Mouse (Mus musculus) common myeloid progenitor, adult 5-6 weeks (primary cell): ENCODE measurements around the gene Atg9b. TPM values are rescaled to one million over a fixed set of nuclear protein-coding genes. Genes with fewer than 3 reads are reported as not detected.

Experiments used
- total RNA-seq: library from RNA; stranded (forward); fragments of 200-1000, 187-1606 nt; gene quantifications from 2 replicates; pipeline ENCODE4 v1.2.3, GENCODE M21; 2017

Gene Atg9b
- total RNA-seq, 1 experiment from 2014 or later: 0.78 TPM

Other genes starting within 250 kb of the Atg9b start
- gene Nupl2, start 227.2 kb downstream of the Atg9b start, total RNA-seq: 7.1 and 8.2 TPM in 2 replicates
- 0.41 and 0.49 TPM in 2 replicates for gene Kcnh2, start 40.5 kb downstream of the Atg9b start, total RNA-seq
- 0.05 TPM in 1 of 2 replicates, not detected in the other for gene Nos3, start 27.3 kb downstream of the Atg9b start, total RNA-seq
- 11.5 and 32.2 TPM in 2 replicates for gene Abcb8, start 1.5 kb upstream of the Atg9b start, total RNA-seq
- not detected in 2 replicates for gene Asic3, start 21.2 kb upstream of the Atg9b start, total RNA-seq
- 13.9 and 14.3 TPM in 2 replicates for gene Cdk5, start 31.4 kb upstream of the Atg9b start, total RNA-seq
- gene Slc4a2, start 31.7 kb upstream of the Atg9b start, total RNA-seq: 18.9 and 35.9 TPM in 2 replicates
- 19.0 and 30.9 TPM in 2 replicates for gene Fastk, start 53.1 kb upstream of the Atg9b start, total RNA-seq
- 9.1 and 9.5 TPM in 2 replicates for gene Tmub1, start 55.7 kb upstream of the Atg9b start, total RNA-seq
- gene Agap3, start 60.0 kb upstream of the Atg9b start, total RNA-seq: 23.6 and 35.8 TPM in 2 replicates
- gene Gbx1, start 135.1 kb upstream of the Atg9b start, total RNA-seq: not detected in 2 replicates
- 0.69 TPM in 1 of 2 replicates, not detected in the other for gene Asb10, start 148.8 kb upstream of the Atg9b start, total RNA-seq
- not detected in 2 replicates for gene 4931409K22Rik, start 164.7 kb upstream of the Atg9b start, total RNA-seq
- gene Abcf2, start 185.3 kb upstream of the Atg9b start, total RNA-seq: 107 and 119 TPM in 2 replicates
- gene Chpf2, start 194.6 kb upstream of the Atg9b start, total RNA-seq: 12.3 and 13.3 TPM in 2 replicates
- 0.09 TPM in 1 of 2 replicates, not detected in the other for gene Smarcd3, start 232.3 kb upstream of the Atg9b start, total RNA-seq